Mouse (Mus musculus): ENCODE results near the gene Brpf3.
"Not testable (repeated sequence)": the region's sequence is repeated elsewhere in the genome, so short reads cannot be mapped to it uniquely, and the experiment has no call there.

Brpf3 gene

DNA sequence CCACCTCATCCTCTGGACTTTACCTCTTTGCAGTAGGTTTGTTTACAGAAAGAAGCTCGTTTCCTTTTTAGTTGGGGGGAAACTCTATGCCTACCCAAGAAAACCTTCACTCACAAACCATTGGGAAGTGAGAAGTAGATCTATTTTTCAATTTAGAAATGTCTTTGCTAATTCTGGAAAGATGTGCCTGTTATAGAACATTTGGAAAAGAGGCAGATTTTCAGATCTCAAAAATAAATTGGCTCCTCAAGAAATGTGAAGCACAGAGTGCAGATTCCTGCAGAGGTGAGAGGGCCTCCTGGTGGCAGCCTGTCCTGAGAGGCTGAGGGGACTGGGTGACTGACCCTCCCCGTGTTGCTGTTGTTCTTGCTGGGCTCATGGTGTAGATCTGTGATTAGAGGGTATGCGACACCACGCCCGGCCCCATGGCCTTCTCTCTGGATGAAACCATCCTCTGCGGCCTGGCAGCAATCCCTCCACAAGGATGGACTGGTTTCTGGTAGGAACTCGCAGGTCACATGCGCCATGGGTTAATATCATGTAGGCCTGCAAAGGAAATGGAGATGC, 26.9 kb downstream of the Brpf3 start:
- no peak for DNase-seq (ENCODE audit: low read depth, low spot score)

DNA sequence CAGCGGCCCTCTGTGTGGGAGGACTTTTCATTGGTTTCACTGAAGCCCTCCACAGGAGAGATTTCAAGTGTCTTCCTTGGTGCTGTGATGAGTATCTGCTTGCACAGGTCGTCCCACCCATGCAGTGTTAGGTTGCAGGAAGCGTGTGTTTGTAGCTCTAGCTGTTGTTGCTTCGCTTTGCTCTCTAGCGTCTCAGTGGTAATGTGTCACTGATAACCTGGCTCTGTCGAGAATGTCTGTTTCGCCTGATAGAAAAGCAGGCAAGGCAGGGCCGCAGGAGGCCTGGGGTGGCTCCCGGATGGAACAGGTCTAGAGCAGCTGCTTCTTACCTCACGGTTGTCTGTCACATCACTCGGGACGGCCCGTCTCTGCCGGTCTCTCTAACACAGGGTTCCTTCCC, 28.2 kb downstream of the Brpf3 start:
- no peak for DNase-seq (ENCODE audit: low read depth, low spot score)

- DNase-seq (ENCODE audit: low read depth, low spot score), result no peak
Measured at GRCm38 (mm10) chr17:28831065-28831464, 30.2 kb downstream of the Brpf3 start.

- DNase-seq (ENCODE audit: low read depth, low spot score), result no peak
Measured at GRCm38 (mm10) chr17:28832040-28832439, 31.1 kb downstream of the Brpf3 start.

- DNase-seq (ENCODE audit: low read depth, low spot score), result no peak
Measured at GRCm38 (mm10) chr17:28832875-28833274, 32.0 kb downstream of the Brpf3 start.

- no peak for DNase-seq (ENCODE audit: low read depth, low spot score)
Measured at GRCm38 (mm10) chr17:28834676-28835075, 33.8 kb downstream of the Brpf3 start.

- DNase-seq (ENCODE audit: low read depth, low spot score), result no peak
Measured at GRCm38 (mm10) chr17:28837840-28838239, 37.0 kb downstream of the Brpf3 start.

DNA sequence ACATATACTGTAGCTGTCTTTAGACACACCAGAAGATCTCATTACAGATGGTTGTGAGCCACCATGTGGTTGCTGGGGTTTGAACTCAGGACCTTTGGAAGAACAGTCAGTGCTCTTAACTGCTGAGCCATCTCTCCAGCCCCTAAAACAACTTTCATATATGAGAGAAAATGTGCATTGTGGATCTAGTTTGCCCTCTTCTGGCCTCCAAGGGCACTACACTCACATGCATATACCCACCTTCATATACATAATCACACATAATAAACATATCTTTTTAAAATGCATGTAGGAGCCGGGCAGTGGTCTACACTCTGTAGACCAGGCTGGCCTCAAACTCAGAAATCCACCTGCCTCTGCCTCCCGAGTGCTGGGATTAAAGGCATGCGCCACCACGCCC, 41.1 kb downstream of the Brpf3 start:
- not testable (repeated sequence) for DNase-seq (ENCODE audit: low read depth, low spot score)

- no peak for DNase-seq (ENCODE audit: low read depth, low spot score)
Measured at GRCm38 (mm10) chr17:28843665-28844064, 42.8 kb downstream of the Brpf3 start.

DNA sequence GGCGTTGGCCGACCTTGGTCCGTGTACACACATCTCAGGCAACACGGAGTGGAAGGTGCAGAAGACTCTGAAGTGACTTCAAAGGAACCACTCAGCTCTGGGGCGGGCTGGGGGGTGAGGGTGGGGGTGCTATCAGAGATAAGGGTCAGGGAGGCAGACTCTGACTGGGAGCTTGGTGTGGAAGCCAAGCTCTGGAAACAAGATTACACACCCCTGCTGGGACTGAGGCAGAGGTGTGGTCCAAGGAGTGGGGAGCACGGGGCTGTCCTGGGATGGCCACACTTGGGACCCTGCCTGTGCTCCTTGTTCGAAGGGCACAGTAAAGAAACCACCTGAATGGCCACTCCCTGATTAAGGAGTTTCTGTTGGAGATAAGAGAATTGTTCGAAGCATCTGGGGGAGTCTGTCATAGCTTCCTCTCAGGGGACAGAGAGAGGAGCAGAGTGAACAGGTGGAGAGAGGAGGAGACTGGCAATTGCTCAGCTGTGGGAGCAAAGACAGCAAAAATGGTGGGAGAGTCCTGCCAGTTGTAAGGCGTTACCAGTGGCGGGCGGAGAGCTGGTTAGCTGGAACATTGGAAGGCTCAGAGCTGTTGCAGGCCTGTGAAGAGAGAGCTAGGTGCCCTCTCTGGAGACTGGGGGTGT, 46.2 kb downstream of the Brpf3 start:
- no peak for DNase-seq (ENCODE audit: low read depth, low spot score)

GRCm38 (mm10) chr17:28850511-28850910, 49.6 kb downstream of the Brpf3 start:
- no peak for DNase-seq (ENCODE audit: low read depth, low spot score)

DNA sequence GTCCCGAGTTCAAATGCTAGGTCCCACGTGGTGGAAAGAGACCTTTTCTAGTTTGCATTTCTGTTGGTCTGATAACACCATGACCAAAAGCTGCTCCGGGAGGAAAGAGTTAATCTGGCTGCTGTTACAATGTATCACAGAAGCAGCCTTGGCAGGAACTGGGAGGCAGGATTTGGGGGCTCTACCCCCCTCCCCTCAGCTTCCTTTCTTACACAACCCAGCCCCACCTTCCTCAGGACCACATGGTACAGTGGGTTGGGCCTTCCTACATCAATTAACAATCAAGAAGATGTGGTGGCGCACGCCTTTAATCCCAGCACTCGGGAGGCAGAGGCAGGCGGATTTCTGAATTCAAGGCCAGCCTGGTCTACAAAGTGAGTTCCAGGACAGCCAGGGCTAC, 53.5 kb downstream of the Brpf3 start:
- no peak for DNase-seq (ENCODE audit: low read depth, low spot score)

GRCm38 (mm10) chr17:28855166-28855885, 54.4 kb downstream of the Brpf3 start:
- no peak for DNase-seq (ENCODE audit: low read depth, low spot score)

DNA sequence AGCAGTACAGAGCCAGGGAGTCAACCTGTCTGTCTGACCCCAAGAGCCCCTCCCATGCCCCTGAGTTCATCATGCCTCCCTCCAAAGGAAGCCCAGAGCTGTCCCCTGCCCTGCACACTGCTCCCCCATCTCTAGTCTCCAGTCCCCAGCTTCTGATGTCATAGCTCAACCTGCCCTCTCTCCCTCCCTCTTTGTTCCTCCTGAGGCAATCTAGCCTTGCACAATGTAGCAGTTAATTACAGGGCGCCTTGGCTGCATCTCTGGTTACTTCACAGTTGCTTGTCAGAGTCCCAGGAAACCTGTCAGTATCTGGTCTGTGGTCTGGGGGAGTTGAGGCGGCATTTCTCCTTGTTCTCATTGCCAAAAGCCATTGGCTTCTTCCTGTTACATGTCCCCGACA, 55.1 kb downstream of the Brpf3 start:
- DNase-seq (ENCODE audit: low read depth, low spot score), result no peak

- DNase-seq (ENCODE audit: low read depth, low spot score), result no peak
Measured at GRCm38 (mm10) chr17:28858205-28858604, 57.3 kb downstream of the Brpf3 start, which contains the start of gene Pnpla1. Gene Pnpla1, plus strand, starts transcription at chr17:28858411.

- no peak for DNase-seq (ENCODE audit: low read depth, low spot score)
Measured at GRCm38 (mm10) chr17:28863926-28864325, 63.0 kb downstream of the Brpf3 start.

DNA sequence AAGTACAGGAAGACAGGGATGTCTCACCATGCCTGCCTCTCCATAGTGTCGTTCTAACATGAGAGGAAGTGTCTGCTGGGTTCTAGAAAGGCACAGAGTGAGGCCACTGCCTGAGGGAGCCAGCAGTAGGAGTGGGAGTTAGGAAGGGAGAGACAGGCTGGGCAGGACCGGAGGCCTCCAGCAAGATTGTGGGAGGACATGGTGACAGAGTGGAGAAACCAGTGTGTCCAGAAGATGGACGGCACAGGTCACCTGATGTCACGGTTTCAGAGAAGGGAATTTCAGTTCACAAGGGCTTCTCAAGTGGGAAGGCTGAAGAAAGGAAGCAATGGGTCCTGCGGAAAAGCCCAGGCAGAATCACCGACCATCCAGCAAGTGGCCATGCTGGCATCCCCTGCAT, 63.6 kb downstream of the Brpf3 start:
- no peak for DNase-seq (ENCODE audit: low read depth, low spot score)

GRCm38 (mm10) chr17:28866921-28867320, 66.0 kb downstream of the Brpf3 start:
- DNase-seq (ENCODE audit: low read depth, low spot score), result no peak

GRCm38 (mm10) chr17:28867381-28867780, 66.5 kb downstream of the Brpf3 start:
- no peak for DNase-seq (ENCODE audit: low read depth, low spot score)

GRCm38 (mm10) chr17:28869412-28870110, 68.7 kb downstream of the Brpf3 start:
- no peak for DNase-seq (ENCODE audit: low read depth, low spot score)

DNA sequence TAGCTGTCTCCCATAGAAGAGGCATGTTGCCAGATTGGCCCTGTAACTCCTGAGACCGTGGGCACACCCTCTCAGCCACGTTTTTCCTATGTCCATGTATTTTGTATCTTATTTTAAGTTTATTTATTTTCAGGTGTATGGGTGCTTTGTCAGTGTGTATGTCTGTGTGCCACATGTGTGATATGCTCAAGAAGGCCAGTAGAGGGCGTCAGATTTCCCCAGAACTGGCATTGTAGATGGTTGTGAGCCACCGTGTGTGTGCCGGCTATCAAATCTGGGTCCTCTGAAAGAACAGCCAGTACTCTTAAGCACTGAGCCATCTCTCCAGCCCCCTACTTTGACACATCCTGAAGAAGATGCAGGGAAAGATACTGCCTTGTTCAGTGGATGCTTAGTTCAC, 69.5 kb downstream of the Brpf3 start:
- no peak for DNase-seq (ENCODE audit: low read depth, low spot score)

DNA sequence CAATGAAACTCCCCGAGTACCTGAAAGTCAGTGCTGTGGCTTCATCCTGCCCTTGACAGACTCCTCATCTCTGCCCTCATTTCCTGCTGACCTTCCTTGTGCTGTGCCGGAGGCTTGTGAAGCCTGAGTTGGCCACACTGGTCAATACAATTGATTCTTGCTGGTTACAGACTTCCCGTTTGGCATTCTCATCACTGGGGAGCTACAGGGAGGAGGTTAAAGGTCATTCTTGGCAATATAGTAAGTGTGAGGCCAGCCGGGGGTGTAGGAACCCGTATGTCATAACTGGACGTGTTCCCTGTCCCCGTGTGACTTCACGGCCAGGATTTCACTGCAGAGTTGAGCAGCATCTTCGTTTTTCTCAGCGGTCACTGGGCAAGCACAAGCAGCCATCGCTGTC, 70.9 kb downstream of the Brpf3 start:
- no peak for DNase-seq (ENCODE audit: low read depth, low spot score)

Data from retina, adult 2 months (tissue).